Mouse (Mus musculus) spleen, postnatal 14 days (tissue): Measurements from ENCODE around the gene Gm20538.

Experiments used
- DNase-seq, 2 experiments: peaks; one replicate each; pipeline ENCODE4 v3.0.0; 2021 to 2022; ENCODE audit warnings: low spot score in 2 of 2

The Gm20538 gene

DNA sequence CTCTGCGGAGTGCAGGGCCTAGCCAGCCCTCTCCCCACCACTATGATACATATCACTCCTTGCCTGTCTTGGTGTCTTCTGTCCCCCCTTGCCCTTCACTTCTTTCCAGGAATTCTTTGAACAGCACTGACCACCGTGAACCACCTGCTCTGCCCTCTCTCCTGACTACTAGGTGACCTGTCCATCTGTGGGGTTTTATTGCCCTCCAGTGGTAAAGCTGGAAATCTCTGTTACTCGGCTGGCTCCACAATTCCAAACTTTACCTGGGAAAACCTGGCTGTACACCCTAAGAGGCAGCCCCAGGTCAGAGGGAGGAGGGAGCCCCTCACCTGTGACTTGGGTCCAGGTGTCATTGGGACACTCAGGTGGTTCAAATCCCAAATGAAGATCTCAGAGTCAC is 17.3 kb downstream of the Gm20538 start:
- no peak for DNase-seq

- DNase-seq, result no peak
These were observed 22.6 kb downstream of the Gm20538 start for GRCm38 (mm10) chr19:44530018-44530417.

DNA sequence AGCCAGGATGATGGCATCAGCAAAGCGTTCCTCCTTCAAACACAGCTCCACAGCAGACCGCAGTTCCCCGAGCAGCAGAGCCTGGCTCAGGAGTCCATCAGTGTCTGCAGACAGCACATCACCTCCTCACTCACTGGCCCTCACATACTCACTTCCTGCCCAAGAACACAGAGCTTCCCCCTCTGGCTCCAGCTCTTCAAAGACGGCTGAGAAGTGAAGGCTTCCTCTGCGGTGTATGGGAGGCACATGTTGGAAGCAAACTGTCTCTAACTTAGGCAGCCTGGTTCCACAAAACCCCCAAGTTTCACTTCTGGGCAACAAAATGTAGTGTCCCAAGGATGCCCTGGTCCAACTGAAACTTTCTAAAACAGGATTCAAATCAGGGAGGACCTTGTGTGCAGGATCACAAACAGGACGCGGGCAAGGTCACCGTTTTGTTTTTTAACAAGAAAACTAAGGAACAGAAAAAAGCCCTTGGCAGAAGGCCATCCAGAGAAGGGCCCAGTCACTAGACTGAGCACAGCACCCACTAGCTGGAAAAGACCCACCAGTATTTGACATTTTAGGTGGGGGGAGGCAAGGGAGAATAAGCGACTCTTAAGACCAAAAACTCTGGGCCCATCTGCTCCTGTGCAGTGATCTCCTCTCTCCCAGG is 27.0 kb downstream of the Gm20538 start:
- DNase-seq, result no peak

GRCm38 (mm10) chr19:44519152-44519551 is 33.5 kb downstream of the Gm20538 start:
- no peak for DNase-seq

DNA sequence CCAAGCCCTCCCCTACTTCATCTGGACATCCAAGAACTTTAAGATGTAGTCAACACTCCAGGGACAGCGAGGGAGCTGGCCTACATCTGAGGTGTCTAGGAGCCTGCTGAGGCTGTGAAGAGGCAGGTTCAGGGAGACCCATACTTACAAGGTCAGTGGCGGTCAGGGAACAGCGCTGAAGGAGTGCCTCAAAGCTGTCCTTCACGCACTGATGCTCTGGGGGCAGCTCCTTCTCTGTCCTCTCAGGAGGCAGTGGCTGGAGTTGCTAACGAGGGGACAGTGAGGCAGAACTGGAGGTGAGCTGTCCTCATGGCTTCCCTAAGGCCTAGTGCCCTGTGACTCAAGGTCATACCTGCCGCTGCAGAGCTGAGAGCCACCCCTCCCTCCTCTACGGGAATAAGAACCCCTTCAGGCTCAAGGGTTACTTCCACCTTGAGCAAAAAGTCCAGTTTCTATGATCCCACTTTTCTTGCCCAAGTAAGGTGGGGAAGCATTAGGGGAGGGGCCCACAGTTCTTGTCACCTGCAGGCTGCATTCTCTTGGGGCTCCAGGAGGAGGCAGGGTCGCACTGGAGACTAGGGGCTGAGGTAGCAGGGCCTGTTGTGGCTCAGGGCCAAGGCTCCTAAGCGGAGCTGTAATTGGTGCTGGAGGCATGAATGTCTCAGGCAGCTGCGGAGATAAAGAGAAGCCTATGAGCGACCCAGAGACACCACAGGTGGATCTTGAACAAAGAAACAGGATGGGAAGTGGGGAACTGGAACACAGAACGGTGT is 34.4 kb downstream of the Gm20538 start:
- DNase-seq, result no peak

- no peak for DNase-seq
These were observed 36.9 kb downstream of the Gm20538 start for GRCm38 (mm10) chr19:44515769-44516168.

DNA sequence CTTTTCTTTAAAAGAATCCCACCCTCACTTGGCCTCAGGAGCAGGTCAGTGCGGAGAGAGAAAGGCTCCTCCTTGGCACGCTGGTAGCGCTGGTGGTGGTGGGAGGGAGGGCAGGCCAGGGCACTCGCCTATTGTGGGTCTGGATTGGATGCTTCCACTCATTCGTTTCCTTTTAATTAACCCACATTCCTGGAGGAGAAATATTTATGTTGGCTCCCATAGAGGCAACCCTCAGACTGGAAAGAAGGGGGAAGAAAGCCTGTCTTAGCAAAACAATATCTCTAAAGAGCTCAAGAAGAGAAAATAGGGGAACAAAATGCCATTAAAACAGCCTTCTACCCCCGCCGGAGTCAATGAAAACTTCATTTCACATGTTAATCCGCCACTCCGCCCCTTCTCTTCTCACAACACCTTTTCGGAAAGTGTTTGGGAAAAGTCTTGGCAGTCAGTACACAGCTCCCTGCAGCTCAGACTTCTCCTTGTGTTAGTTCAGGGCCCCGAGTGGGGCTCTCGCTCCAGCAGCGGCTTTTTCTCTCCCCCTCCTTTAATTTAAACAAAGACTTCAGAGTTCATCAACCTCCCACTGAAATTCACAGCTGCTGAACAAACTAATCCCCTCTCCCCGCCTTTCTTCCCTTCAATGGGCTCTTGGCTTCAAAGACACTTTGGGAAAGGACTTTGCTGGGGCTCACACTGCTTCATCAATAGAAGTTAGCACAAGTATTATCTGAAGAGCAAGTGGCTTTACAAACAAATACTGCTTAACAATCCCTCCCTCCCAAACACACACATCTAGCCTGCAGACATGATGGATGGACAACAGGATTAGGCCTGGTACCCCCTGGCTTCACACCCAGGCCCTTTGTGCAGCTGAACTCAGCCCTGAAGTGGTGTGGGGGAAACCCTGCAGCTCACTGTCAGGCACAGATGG is 37.8 kb downstream of the Gm20538 start:
- DNase-seq, result no peak

DNA sequence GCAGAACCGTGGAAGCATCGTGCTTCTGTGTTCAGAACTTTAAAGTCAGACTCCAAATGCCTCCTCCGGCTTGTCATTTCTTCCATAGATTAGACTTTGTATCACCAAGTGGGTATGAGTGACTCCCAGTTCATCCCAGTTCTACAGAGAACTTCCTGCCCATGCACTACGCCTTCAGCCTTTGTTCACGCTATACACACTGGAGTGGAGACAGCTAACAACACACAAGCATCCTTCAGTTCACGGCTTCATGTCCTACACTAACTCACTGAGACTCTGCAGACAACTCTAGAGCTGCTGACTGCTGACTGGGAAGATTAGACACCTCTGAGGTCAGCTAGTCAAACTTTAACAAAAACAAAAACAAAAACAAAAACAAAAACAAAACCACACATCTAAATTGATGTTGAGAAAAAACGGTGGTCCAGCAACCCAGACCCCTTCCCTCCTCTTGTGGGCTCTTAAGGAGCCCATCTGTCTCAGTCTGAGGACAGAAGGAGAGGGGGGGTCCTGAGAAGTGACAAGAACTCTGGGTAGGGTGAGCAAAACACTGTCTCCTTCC is 38.6 kb downstream of the Gm20538 start:
- DNase-seq, result no peak

GRCm38 (mm10) chr19:44513054-44513833 is 39.4 kb downstream of the Gm20538 start:
- DNase-seq, result no peak

DNA sequence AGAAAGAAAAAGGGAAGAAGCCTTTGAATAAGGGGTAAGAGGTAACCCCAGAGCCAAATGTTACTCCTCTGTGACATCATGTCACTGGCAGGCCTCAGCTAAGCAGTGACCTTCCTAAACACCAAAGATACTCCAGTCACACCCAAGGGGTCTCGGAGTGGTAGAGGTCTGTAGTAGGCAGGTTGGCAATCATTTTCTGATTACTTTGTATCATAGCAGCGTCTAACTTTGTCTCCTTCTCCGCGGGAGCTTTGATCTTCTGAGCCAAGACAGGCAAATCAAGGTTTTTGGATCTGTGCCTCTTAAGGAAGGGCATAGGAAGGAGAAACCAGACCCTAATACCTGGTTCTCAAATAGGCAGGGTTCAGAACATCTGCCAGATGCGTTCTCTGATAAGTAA is 40.0 kb downstream of the Gm20538 start:
- DNase-seq, result no peak

DNA sequence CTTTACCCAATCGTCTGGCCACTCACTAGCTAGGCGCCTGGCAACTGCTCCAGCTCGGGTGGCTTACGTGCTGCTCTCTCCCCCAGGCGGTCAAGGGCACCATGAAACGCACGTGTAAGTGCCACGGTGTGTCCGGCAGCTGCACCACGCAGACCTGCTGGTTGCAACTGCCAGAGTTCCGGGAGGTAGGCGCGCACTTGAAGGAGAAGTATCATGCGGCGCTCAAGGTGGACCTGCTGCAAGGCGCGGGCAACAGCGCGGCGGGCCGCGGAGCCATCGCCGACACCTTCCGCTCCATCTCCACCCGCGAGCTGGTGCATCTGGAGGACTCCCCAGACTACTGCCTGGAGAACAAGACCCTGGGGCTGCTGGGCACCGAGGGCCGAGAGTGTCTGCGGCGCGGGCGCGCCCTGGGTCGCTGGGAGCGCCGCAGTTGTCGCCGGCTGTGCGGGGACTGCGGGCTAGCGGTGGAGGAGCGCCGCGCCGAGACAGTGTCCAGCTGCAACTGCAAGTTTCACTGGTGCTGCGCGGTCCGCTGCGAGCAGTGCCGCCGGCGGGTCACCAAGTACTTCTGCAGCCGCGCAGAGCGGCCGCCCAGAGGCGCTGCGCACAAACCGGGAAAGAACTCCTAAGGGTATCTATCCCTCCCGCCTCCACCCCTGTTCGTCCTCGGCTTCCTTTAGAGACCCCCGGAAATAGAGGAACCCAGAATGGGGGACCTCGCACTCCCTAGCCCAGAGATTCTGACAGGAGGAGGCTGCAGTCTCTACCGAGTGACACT is 41.0 kb downstream of the Gm20538 start:
- DNase-seq, result no peak

DNA sequence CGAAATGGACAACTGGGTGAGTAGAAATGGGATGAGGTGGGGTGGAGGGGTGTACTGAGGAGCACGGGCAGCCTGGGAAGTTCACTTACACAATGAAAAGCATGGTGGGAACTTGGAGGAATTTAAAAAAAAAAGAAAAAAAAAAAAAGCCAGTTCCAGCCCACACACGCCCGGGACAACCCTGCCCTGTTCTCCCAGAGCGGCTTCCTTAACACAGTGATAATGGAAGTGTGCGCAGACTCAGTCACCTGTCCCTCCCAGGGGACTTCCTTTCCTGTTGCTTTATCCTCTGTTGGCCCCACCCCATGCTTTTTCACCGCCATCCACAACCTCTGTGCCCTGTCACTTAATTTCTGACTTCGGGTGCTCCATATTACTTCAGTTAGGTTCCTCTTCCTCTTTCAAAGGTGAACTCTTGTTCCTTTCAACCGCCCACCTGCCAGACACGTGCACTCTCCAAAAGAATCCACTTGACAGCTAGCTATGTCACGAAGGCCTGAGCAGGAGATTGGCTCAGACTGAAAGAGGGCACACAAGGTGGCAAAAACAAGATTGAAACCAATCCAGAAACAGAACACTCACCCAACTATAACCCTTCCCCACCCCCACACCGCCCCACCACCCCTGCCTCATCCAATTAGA is 42.0 kb downstream of the Gm20538 start:
- DNase-seq, result no peak

- no peak for DNase-seq
These were observed 49.9 kb downstream of the Gm20538 start for GRCm38 (mm10) chr19:44502741-44503140.

- DNase-seq, result no peak
These were observed 50.7 kb downstream of the Gm20538 start for GRCm38 (mm10) chr19:44501925-44502324.

GRCm38 (mm10) chr19:44500240-44500639 is 52.4 kb downstream of the Gm20538 start:
- DNase-seq, result no peak

- no peak for DNase-seq
These were observed 53.7 kb downstream of the Gm20538 start for GRCm38 (mm10) chr19:44498936-44499335.

DNA sequence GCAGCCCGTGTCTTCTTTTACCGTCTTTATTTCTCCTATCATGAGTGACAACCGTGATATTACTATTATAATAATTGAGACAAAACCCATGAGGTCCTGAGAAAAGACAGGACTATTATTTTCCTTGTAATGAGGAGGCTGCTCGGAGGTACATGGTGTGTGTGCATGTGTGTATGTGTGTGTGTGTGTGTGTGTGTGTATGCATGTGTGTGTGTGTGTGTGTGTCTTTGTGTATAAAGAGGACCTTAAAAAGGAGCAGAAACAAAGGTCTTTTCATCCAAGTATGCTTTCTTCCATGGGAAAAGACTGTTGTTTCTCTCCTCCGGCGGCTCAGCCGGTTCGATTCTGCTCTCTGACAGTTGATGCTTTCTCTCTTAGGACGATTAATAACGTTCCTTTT is 55.7 kb downstream of the Gm20538 start:
- no peak for DNase-seq

DNA sequence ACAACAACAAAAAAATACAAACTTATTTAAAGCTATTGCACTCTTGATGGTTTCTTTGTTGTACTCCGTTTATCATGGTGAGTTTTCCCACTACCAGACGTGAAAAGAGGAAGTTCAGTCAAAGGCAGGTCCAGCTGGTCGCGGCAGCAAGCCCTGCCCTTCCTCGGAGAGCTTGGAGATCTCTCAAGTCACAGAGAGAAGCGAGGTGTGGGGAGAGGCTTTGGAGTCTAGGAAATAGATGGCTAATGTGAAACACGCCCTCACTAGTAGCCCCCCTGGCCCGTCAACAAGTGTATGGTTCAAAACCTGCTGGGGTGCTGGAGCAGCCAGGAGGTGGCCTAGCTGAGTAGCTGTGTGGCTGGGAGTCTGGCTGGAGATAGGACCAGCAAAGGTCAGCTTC is 56.1 kb downstream of the Gm20538 start:
- no peak for DNase-seq
